ENCODE assay signal across 9 mouse cellular contexts in genomic region chr17:88598056-88598420, GRCm38 (mm10). TPM values are rescaled to one million over a fixed set of nuclear protein-coding genes. Genes with fewer than 3 reads are reported as not detected.
DNase-seq lines count a peak whose midpoint lies in the region; ATAC-seq and TF ChIP-seq lines count a peak whose summit lies in the region.
"Had no signal": no experiment of that assay in that cellular context is flagged by ENCODE, and none has a peak within 500 bp of the region (broad histone marks: within the 10 kb centered on the region; RNA-seq: fewer than 3 reads in every experiment).

No protein-coding gene starts in this region.

- no peak for TF ChIP-seq POLR2A in cortical plate, adult 2 months (IDR thresholded peaks at IDR 0.05; ENCODE audit: extremely low read depth, insufficient read depth, low read length)

- peak overlapping the region; percentile 82 for H3K4me3 ChIP-seq in layer of hippocampus, adult 2 months
- H3K4me3 ChIP-seq in cortical plate, adult 2 months (ENCODE audit: insufficient read depth, low read length) = peak overlapping the region; percentile 25
- peak overlapping the region; percentile 57 for H3K4me3 ChIP-seq in hindbrain, postnatal 0 days (ENCODE audit: low read length)
- H3K4me3 ChIP-seq in neural tube, embryonic 12.5 days = peak overlapping the region; percentile 50

- H3K4me1 ChIP-seq in cortical plate, adult 2 months (ENCODE audit: control insufficient read depth, insufficient read depth, low read length) = no peaks in the 10 kb centered on the region
- H3K4me1 ChIP-seq in hindbrain, postnatal 0 days (ENCODE audit: insufficient read depth, low read length) = no peaks in the 10 kb centered on the region; the same call in 1 of the 2 replicates
- peaks cover 10% of the 10 kb centered on the region for H3K4me1 ChIP-seq in neural tube, embryonic 12.5 days

- 5% methylated on average over 5 of the region's 5 CpGs for WGBS in hindbrain, postnatal 0 days
- 7% methylated on average over 5 of the region's 5 CpGs for WGBS in neural tube, embryonic 12.5 days

- H3K9me3 ChIP-seq in hindbrain, postnatal 0 days (ENCODE audit: low read length) = no peaks in the 10 kb centered on the region
- no peaks in the 10 kb centered on the region for H3K9me3 ChIP-seq in neural tube, embryonic 12.5 days

- H3K9ac ChIP-seq in hindbrain, postnatal 0 days (replicated peaks; ENCODE audit: low read length) = peak overlapping the region; percentile 63
- H3K9ac ChIP-seq in neural tube, embryonic 12.5 days = peak overlapping the region; percentile 68

- no peaks in the 10 kb centered on the region for H3K27me3 ChIP-seq in hindbrain, postnatal 0 days (ENCODE audit: insufficient read depth, low read length)
- H3K27me3 ChIP-seq in neural tube, embryonic 12.5 days (replicated peaks) = no peaks in the 10 kb centered on the region

- TF ChIP-seq CTCF in layer of hippocampus, adult 2 months (conservative IDR thresholded peaks at IDR 0.05) = no peak
- no peak for TF ChIP-seq CTCF in cortical plate, adult 2 months (IDR thresholded peaks at IDR 0.05; ENCODE audit: extremely low read depth, insufficient read depth, low read length)
- no peak for TF ChIP-seq CTCF in hindbrain, postnatal 0 days (IDR thresholded peaks at IDR 0.05; ENCODE audit: low read depth)

- H3K36me3 ChIP-seq in hindbrain, postnatal 0 days (ENCODE audit: insufficient read depth, low read length) = no peaks in the 10 kb centered on the region
- no peaks in the 10 kb centered on the region for H3K36me3 ChIP-seq in neural tube, embryonic 12.5 days

- no peak for DNase-seq in layer of hippocampus, adult 2 months (ENCODE audit: low spot score in 2 of 2)
- DNase-seq in layer of hippocampus, postnatal 36 days = no peak
- no peak for DNase-seq in hindbrain, postnatal 0 days (ENCODE audit: low spot score)
- no peak for DNase-seq in cerebellum, adult 11-12 months
- DNase-seq: cerebellum, adult 11 months had no signal

- peak overlapping the region; percentile 77 for H3K4me2 ChIP-seq in hindbrain, postnatal 0 days (ENCODE audit: low read depth, low read length)
- peak overlapping the region; percentile 73 for H3K4me2 ChIP-seq in neural tube, embryonic 12.5 days (replicated peaks)

- ATAC-seq in hindbrain, postnatal 0 days = no peak
- no peak; the same call in 1 of the 2 replicates for ATAC-seq in neural tube, embryonic 12.5 days (ENCODE audit: low FRiP score, low read depth)
- no peak for ATAC-seq in erythroid progenitor cell, adult 5-6 weeks (replicated peaks; ENCODE audit: low FRiP score, poor library complexity, severe bottlenecking)
- no peak for ATAC-seq in monocyte, adult 5-6 weeks (replicated peaks; ENCODE audit: insufficient number of reproducible peaks, low FRiP score, low TSS enrichment, poor library complexity, severe bottlenecking)

- peak overlapping the region; percentile 85 for H3K27ac ChIP-seq in layer of hippocampus, adult 2 months
- no peak overlapping the region for H3K27ac ChIP-seq in cortical plate, adult 2 months (ENCODE audit: insufficient read depth, low read length)
- peak overlapping the region; percentile 67; the same call in 1 of the 2 replicates for H3K27ac ChIP-seq in hindbrain, postnatal 0 days
- H3K27ac ChIP-seq in neural tube, embryonic 12.5 days = no peak overlapping the region

RNA-seq across cellular contexts. Expression of gene Ston1, which starts 0.6 kb away (rescaled TPM):
- total RNA-seq in layer of hippocampus, adult 2 months (2021) = 10 to 100 TPM; 14.1 to 17.1 TPM
- total RNA-seq in layer of hippocampus, postnatal 36 days (2021) = 10 to 100 TPM in 1 of 2 experiments, 1 to 10 TPM in 1; 8.8 to 11.0 TPM
- polyA plus RNA-seq in cortical plate, adult 2 months (2012; rRNA removed) = 3.1 and 4.6 TPM in 2 replicates
- total RNA-seq in hindbrain, postnatal 0 days (2014; rRNA removed) = 2.5 and 2.9 TPM in 2 replicates
- 1.6 and 1.8 TPM in 2 replicates for polyA plus RNA-seq in hindbrain, postnatal 0 days (2015; fragmentation: Nextera tagmentation; extraction: Ambion mirVana)
- polyA plus RNA-seq in neural tube, embryonic 12.5 days (2016; fragmentation: Nextera tagmentation; extraction: Ambion mirVana) = 2.4 and 2.6 TPM in 2 replicates
- total RNA-seq in erythroid progenitor cell, adult 5-6 weeks (2015; ENCODE audit: low replicate concordance) = 1.4 TPM in 1 of 2 replicates, not detected in the other
- total RNA-seq in erythroid progenitor cell, adult 5-6 weeks (2017; ENCODE audit: low replicate concordance) = not detected in 2 replicates
- not detected in 3 replicates for total RNA-seq in monocyte, adult 5-6 weeks (2017)

Comparison
In these comparisons a context has a peak if more than half of its experiments do, and no peak if none do; other contexts are left out.
1. H3K27ac ChIP-seq: peak in layer of hippocampus, adult 2 months (single experiment) and hindbrain, postnatal 0 days (single experiment); none in cortical plate, adult 2 months (single experiment) and neural tube, embryonic 12.5 days (single experiment).
2. H3K4me3 ChIP-seq: peak in every context shown above with its lines; median percentile 82 in layer of hippocampus, adult 2 months; 57 in hindbrain, postnatal 0 days; 50 in neural tube, embryonic 12.5 days; 25 in cortical plate, adult 2 months.